Mouse (Mus musculus): ENCODE results near the gene Il10. TPM values are rescaled to one million over a fixed set of nuclear protein-coding genes. Genes with fewer than 3 reads are reported as not detected.
A peak's percentile ranks its signal among the peaks of the same experiment; 100 is the strongest.

Il10 gene
- polyA plus RNA-seq, 1 experiment from 2014 or later, result not detected

DNA sequence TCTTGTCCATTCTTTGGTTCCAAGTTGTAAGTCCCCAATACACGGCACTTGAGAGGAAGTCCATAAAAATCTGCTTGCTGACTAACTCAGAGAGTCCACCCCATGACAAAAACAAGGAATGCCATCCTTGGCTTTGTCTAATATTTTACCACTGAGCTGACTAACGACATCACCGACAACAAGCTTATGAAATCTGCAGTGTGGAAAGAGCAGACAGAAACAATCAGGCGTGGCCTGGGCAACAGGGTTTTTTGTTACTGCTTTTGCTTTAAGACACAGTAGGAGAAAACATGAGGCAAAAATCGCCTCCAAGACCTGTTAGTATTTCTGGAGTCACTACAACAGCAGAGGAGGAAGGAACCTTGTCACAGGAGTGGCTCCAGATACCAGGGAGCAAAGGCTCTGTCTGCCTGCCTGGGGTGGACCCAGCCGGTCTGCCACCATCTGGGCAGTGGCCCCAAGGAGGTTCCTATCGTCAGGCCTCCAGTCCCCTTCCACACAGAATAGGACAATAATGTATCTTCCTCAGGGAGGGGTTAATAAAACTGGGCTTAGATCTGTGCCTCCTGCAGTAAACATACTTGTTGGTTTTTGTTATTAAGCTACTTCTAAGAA, 52.8 kb downstream of the Il10 start:
- no peak for TF ChIP-seq CTCF (IDR thresholded peaks at IDR 0.05; ENCODE audit: low read depth)
- Histone ChIP-seq H3K36me3 (ENCODE audit: control insufficient read depth, insufficient read depth) (no peaks in the 10 kb centered on the region), H3K9me3 (ENCODE audit: control insufficient read depth) (no peaks in the 10 kb centered on the region), H3K4me1 (replicated peaks; ENCODE audit: control insufficient read depth, insufficient read depth, low read length) (peaks cover 23% of the 10 kb centered on the region), H3K27me3 (replicated peaks; ENCODE audit: control insufficient read depth, insufficient read depth, low read length) (no peaks in the 10 kb centered on the region), H3K4me2 (replicated peaks; ENCODE audit: low read depth) (0 out of 2 replicates have a peak overlapping the region, but pooled peaks have one; percentile 21), H3K4me3 (ENCODE audit: low read depth, low read length) (no peak overlapping the region), H3K27ac (ENCODE audit: low read depth, low read length) (peak overlapping the region; percentile 67), H3K9ac (ENCODE audit: low read depth, low read length) (no peak overlapping the region)
- 51% methylated on average over 7 of the region's 7 CpGs for WGBS
- peak; percentile 88 for ATAC-seq

DNA sequence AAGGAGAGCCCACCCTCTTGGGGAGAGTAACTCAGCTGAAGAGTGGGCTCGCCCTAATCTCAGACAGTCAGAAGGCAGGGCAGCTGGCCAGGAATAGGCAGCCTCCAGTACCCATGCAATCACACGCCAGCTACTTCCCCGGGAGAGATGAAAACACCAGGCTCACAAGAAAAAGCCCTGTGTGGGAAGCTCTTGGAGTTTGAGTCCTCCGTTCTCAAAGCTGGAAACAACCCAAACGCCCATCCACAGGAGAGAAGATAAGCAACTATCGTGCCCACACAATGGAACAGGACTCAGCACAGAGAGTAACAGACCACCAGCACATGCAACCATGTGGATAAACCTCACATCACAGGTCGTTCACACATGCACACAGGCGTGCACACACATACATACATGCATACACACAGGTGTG, 54.9 kb downstream of the Il10 start:
- no peak for TF ChIP-seq CTCF (IDR thresholded peaks at IDR 0.05; ENCODE audit: low read depth)
- no peak overlapping the region for H3K27ac ChIP-seq (ENCODE audit: low read depth, low read length)
- no peaks in the 10 kb centered on the region for H3K9me3 ChIP-seq (ENCODE audit: control insufficient read depth)
- no peak overlapping the region for H3K4me3 ChIP-seq (ENCODE audit: low read depth, low read length)
- no peak for ATAC-seq
- H3K4me1 ChIP-seq (replicated peaks; ENCODE audit: control insufficient read depth, insufficient read depth, low read length), result peaks cover 28% of the 10 kb centered on the region
- H3K9ac ChIP-seq (ENCODE audit: low read depth, low read length), result no peak overlapping the region
- 65% methylated on average over 8 of the region's 8 CpGs for WGBS
- no peak overlapping the region for H3K4me2 ChIP-seq (replicated peaks; ENCODE audit: low read depth)
- no peaks in the 10 kb centered on the region for H3K36me3 ChIP-seq (ENCODE audit: control insufficient read depth, insufficient read depth)
- H3K27me3 ChIP-seq (replicated peaks; ENCODE audit: control insufficient read depth, insufficient read depth, low read length), result no peaks in the 10 kb centered on the region

Other genes with a start within 250 kb of the Il10 start
- 0.17 TPM in 1 of 2 replicates, not detected in the other for gene Fcamr, start 218.9 kb upstream of the Il10 start, polyA plus RNA-seq (2015; fragmentation: Nextera tagmentation; extraction: Ambion mirVana)
- 14.0 and 15.1 TPM in 2 replicates for gene Pigr, start 193.2 kb upstream of the Il10 start, polyA plus RNA-seq (2015; fragmentation: Nextera tagmentation; extraction: Ambion mirVana)
- gene Fcmr, start 154.2 kb upstream of the Il10 start, polyA plus RNA-seq (2015; fragmentation: Nextera tagmentation; extraction: Ambion mirVana), result 0.52 and 2.0 TPM in 2 replicates
- not detected in 2 replicates for gene Il24, start 132.4 kb upstream of the Il10 start, polyA plus RNA-seq (2015; fragmentation: Nextera tagmentation; extraction: Ambion mirVana)
- gene Il20, start 108.4 kb upstream of the Il10 start, polyA plus RNA-seq (2015; fragmentation: Nextera tagmentation; extraction: Ambion mirVana), result not detected in 2 replicates
- gene Il19, start 79.7 kb upstream of the Il10 start, polyA plus RNA-seq (2015; fragmentation: Nextera tagmentation; extraction: Ambion mirVana), result not detected in 2 replicates
- gene Mapkapk2, start 78.0 kb downstream of the Il10 start, polyA plus RNA-seq (2015; fragmentation: Nextera tagmentation; extraction: Ambion mirVana), result 34.9 and 35.9 TPM in 2 replicates
- 0.54 and 0.80 TPM in 2 replicates for gene Dyrk3, start 118.5 kb downstream of the Il10 start, polyA plus RNA-seq (2015; fragmentation: Nextera tagmentation; extraction: Ambion mirVana)
- 26.4 and 27.1 TPM in 2 replicates for gene Eif2d, start 133.3 kb downstream of the Il10 start, polyA plus RNA-seq (2015; fragmentation: Nextera tagmentation; extraction: Ambion mirVana)
- gene Rassf5, start 225.4 kb downstream of the Il10 start, polyA plus RNA-seq (2015; fragmentation: Nextera tagmentation; extraction: Ambion mirVana), result 5.8 and 6.4 TPM in 2 replicates